In the genomic region with DNA sequence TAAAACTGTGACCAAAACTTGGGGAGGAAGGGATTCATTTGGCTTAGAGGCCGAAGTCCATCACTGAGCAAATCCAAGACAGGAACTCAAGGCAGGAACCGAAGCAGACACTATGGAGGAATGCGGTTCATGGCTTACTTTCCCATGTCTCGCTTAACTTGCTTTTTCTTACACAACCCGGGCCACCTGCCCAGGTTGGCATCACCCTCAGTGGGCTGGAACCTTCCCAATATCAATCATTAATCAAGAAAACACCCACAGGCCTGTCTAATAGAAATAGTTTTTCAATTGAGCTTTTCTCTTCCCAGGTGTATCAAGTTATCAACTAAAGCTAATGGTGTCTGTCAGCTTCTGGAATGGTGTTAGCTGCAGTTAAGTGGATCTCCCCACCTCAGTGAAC, we compare ENCODE assay signal across 20 mouse cellular contexts.
"Had no signal": no experiment of that assay in that cellular context is flagged by ENCODE, and none has a peak within 500 bp of the region (broad histone marks: within the 10 kb centered on the region; RNA-seq: fewer than 3 reads in every experiment).

No protein-coding gene starts in this region.

- H3K4me1 ChIP-seq: heart, embryonic 13.5 days; heart, embryonic 15.5 days; liver, embryonic 12.5 days had no signal

- H3K4me3 ChIP-seq: gastrocnemius, adult 2 months; heart, adult 2 months; heart, embryonic 13.5 days; heart, embryonic 15.5 days; hindbrain, embryonic 13.5 days; hindbrain, embryonic 15.5 days; limb, embryonic 13.5 days; limb, embryonic 15.5 days; liver, embryonic 12.5 days had no signal

- H3K27me3 ChIP-seq: heart, embryonic 13.5 days; heart, embryonic 15.5 days; hindbrain, embryonic 13.5 days; hindbrain, embryonic 15.5 days; limb, embryonic 13.5 days; limb, embryonic 15.5 days; liver, embryonic 12.5 days had no signal

- DNase-seq: gastrocnemius, adult 2 months; gastrocnemius, postnatal 10 days; gastrocnemius, postnatal 25 days; heart, adult 11 months; heart, adult 2 months; heart, postnatal 14 days; heart, postnatal 36 days; layer of hippocampus, adult 9-11 months; layer of hippocampus, postnatal 36 days; left cerebral cortex, postnatal 4 days had no signal

- H3K36me3 ChIP-seq: heart, embryonic 13.5 days; heart, embryonic 15.5 days; hindbrain, embryonic 13.5 days; hindbrain, embryonic 15.5 days; limb, embryonic 13.5 days; limb, embryonic 15.5 days; liver, embryonic 12.5 days had no signal

- H3K27ac ChIP-seq: gastrocnemius, adult 2 months; heart, adult 2 months; heart, embryonic 13.5 days; heart, embryonic 15.5 days; hindbrain, embryonic 13.5 days; hindbrain, embryonic 15.5 days; hindbrain, postnatal 0 days; kidney, postnatal 0 days; limb, embryonic 13.5 days; limb, embryonic 15.5 days; liver, embryonic 12.5 days; liver, embryonic 14.5 days had no signal

- H3K9ac ChIP-seq: heart, embryonic 13.5 days; heart, embryonic 15.5 days; hindbrain, embryonic 13.5 days; hindbrain, embryonic 15.5 days; limb, embryonic 13.5 days; limb, embryonic 15.5 days; liver, embryonic 12.5 days; liver, embryonic 14.5 days had no signal
